Mouse (Mus musculus) liver, embryonic 14.5 days (tissue): Measurements from ENCODE around the gene Ralgps2. TPM values are rescaled to one million over a fixed set of nuclear protein-coding genes. Genes with fewer than 3 reads are reported as not detected.

Experiments
- ATAC-seq: fragments of 200-750 bp; cut with Nextera tagmentation; 2 replicates; pipeline ENCODE4 v1.8.0; 2017; ENCODE audit warnings: moderate number of reproducible peaks, mild to moderate bottlenecking, moderate library complexity; ENCODE audit not compliant: insufficient read depth
- DNase-seq, 3 experiments: peaks; one replicate each; pipeline ENCODE4 v3.0.0-alpha.2; 2012 to 2013; ENCODE audit warnings: low read depth in 3 of 3, low spot score in 3 of 3
- H3K27ac ChIP-seq: fragments of 300-500 bp; sonication (generic); 2 replicates; pipeline ENCODE4 v1.5.1; 2014; ENCODE audit warnings: moderate library complexity, mild to moderate bottlenecking, control low read depth, inconsistent platforms
- H3K27me3 ChIP-seq: fragments of 300-500 bp; sonication (generic); 2 replicates; pipeline ENCODE4 v1.6.1; 2014; ENCODE audit warnings: mild to moderate bottlenecking, low read length, moderate library complexity; ENCODE audit not compliant: control insufficient read depth, insufficient read depth
- H3K36me3 ChIP-seq: fragments of 300-500 bp; sonication (generic); replicated peaks from 2 replicates; pipeline ENCODE4 v1.6.1; 2014; ENCODE audit warnings: low read depth; ENCODE audit not compliant: control insufficient read depth, insufficient read depth
- H3K4me1 ChIP-seq, 2 experiments: fragments of 200-500 bp in 1 of 2; fragments of 300-500 bp in 1 of 2; sonication (generic) in 1 of 2; replicated peaks; 2 replicates each; pipeline ENCODE4 v1.6.1; 2012 to 2014; ENCODE audit warnings: antibody characterized with exemption in 1 of 2, inconsistent platforms in 1 of 2, low read length in 1 of 2; ENCODE audit not compliant: control insufficient read depth in 2 of 2, insufficient read depth in 2 of 2
- H3K4me2 ChIP-seq: fragments of 300-500 bp; sonication (generic); 2 replicates; pipeline ENCODE4 v1.6.1; 2014; ENCODE audit warnings: low read depth, mild to moderate bottlenecking, control low read depth, moderate library complexity
- H3K4me3 ChIP-seq, 2 experiments: fragments of 200-500 bp in 1 of 2; fragments of 300-500 bp in 1 of 2; sonication (generic) in 1 of 2; 2 replicates each; pipeline ENCODE4 v1.5.1; 2012 to 2014; ENCODE audit warnings: low read depth in 2 of 2, low read length in 2 of 2, mild to moderate bottlenecking in 2 of 2, control low read depth in 1 of 2, inconsistent platforms in 1 of 2, moderate library complexity in 1 of 2; ENCODE audit not compliant: insufficient read depth in 1 of 2
- H3K9ac ChIP-seq: fragments of 300-500 bp; sonication (generic); replicated peaks from 2 replicates; pipeline ENCODE4 v1.6.1; 2014; ENCODE audit warnings: mild to moderate bottlenecking, control low read depth, moderate library complexity
- H3K9me3 ChIP-seq: fragments of 300-500 bp; sonication (generic); 2 replicates; pipeline ENCODE4 v1.6.1; 2016; ENCODE audit warnings: low read length, mixed read lengths; ENCODE audit not compliant: control insufficient read depth
- CTCF ChIP-seq: IDR thresholded peaks from 2 replicates; pipeline ENCODE4 v1.5.1; 2016; ENCODE audit warnings: antibody characterized with exemption, low read depth, control low read depth
- EP300 ChIP-seq: IDR thresholded peaks from 2 replicates; pipeline ENCODE4 v1.6.1; 2016; ENCODE audit warnings: antibody characterized with exemption, low read depth
- WGBS: fragments of 180-500 bp; shearing (Covaris S2); extraction: QIAGEN DNeasy Blood & Tissue Kit; methylation state at CpG from one replicate; pipeline ENCODE4 v1.1.7; 2014; ENCODE audit not compliant: insufficient replicate concordance; 5-methylcytosine and 5-hydroxymethylcytosine counted together
- polyA plus RNA-seq, 2 experiments: library from polyadenylated mRNA; depleted of rRNA in 1 of 2; stranded (reverse) in 1 of 2; unstranded in 1 of 2; fragments of >200 nt; fragmentation: Nextera tagmentation in 1 of 2; extraction: Ambion mirVana in 1 of 2; gene quantifications; 2 replicates each; pipeline versions ENCODE4 v1.2.1 to v1.2.3; 2012 to 2014

Ralgps2 gene
- polyA plus RNA-seq, 2 experiments = 3.2 to 12.8 TPM

- H3K9ac ChIP-seq = no peak overlapping the region
- DNase-seq (no peak), ATAC-seq (no peak)
- no peak overlapping the region for H3K4me2 ChIP-seq
- no peak overlapping the region for H3K4me3 ChIP-seq
- no peaks in the 10 kb centered on the region for H3K9me3 ChIP-seq
- no peaks in the 10 kb centered on the region for H3K27me3 ChIP-seq
- no peaks in the 10 kb centered on the region for H3K4me1 ChIP-seq
- WGBS = 76% methylated on average over 4 of the region's 4 CpGs
- no peaks in the 10 kb centered on the region; the same call in 1 of the 2 replicates for H3K36me3 ChIP-seq
- TF ChIP-seq EP300 (no peak), CTCF (peak; percentile 34)
- H3K27ac ChIP-seq = no peak overlapping the region
Observed at GRCm38 (mm10) chr1:156891561-156891960, 47.9 kb downstream of the Ralgps2 start.

DNA sequence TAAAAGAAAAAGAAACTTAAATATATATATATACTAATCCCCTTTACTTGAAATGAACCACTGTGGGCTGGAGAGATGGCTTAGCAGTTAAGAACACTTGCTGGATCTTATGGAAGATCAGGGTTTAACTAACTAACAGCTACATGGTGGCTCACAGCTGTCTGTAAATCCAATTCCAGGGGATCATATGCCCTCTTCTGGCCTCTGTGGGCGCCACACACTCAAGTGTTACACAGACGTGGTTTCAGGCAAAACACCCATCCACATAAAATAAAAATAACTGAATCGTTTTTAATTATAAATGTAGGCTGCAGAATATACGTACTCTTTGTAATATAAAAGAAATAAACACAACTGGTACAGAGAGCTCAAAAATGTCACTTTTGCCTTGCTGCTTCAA is 50.6 kb downstream of the Ralgps2 start:
- no peak overlapping the region for H3K4me3 ChIP-seq
- no peak overlapping the region for H3K4me2 ChIP-seq
- H3K9ac ChIP-seq = no peak overlapping the region
- ATAC-seq (no peak), DNase-seq (no peak)
- WGBS = 68% methylated on average over 4 of the region's 4 CpGs
- H3K4me1 ChIP-seq = no peaks in the 10 kb centered on the region
- H3K27me3 ChIP-seq = no peaks in the 10 kb centered on the region
- H3K36me3 ChIP-seq = no peaks in the 10 kb centered on the region; the same call in 1 of the 2 replicates
- TF ChIP-seq CTCF = no peak
- no peak for TF ChIP-seq EP300
- H3K27ac ChIP-seq = no peak overlapping the region
- no peaks in the 10 kb centered on the region for H3K9me3 ChIP-seq

GRCm38 (mm10) chr1:156885879-156886278 is 53.5 kb downstream of the Ralgps2 start:
- no peak for DNase-seq
- WGBS = 74% methylated on average over 2 of the region's 2 CpGs
- TF ChIP-seq CTCF = no peak
- no peak for TF ChIP-seq EP300

DNA sequence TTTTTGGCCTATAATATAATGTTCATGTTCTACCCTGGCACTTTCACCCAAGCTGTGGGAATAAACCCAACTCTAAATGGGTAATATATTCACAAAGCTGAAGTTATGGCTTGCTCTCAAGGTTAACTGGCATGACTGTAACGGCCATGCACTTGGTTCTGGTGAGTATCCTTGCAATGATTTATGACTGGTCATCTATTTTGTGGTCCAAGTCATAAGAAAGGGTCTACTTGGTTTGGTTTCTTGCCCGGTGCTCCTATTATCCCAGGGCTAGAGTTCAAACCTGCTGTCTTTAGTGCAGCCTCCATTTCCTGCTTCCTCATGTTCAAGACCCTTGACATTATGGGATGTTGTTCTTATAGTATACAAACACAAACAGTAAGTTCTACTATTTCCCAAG is 54.6 kb downstream of the Ralgps2 start:
- H3K27ac ChIP-seq = no peak overlapping the region
- no peak overlapping the region for H3K4me3 ChIP-seq
- H3K36me3 ChIP-seq = no peaks in the 10 kb centered on the region; the same call in 1 of the 2 replicates
- no peak for ATAC-seq
- no peak overlapping the region for H3K9ac ChIP-seq
- H3K9me3 ChIP-seq = no peaks in the 10 kb centered on the region
- no peaks in the 10 kb centered on the region for H3K27me3 ChIP-seq
- WGBS = 73% methylated on average over 2 of the region's 2 CpGs
- no peaks in the 10 kb centered on the region for H3K4me1 ChIP-seq
- no peak for DNase-seq
- no peak overlapping the region for H3K4me2 ChIP-seq
- no peak for TF ChIP-seq CTCF
- TF ChIP-seq EP300 = no peak

More at GRCm38 (mm10) chr1:156885879-156886278, 53.5 kb downstream of the Ralgps2 start:
- ATAC-seq = no peak
- Histone ChIP-seq H3K9ac (no peak overlapping the region), H3K4me2 (no peak overlapping the region), H3K36me3 (no peaks in the 10 kb centered on the region; the same call in 1 of the 2 replicates), H3K27me3 (no peaks in the 10 kb centered on the region), H3K27ac (no peak overlapping the region), H3K4me1 (no peaks in the 10 kb centered on the region), H3K9me3 (no peaks in the 10 kb centered on the region), H3K4me3 (no peak overlapping the region)

GRCm38 (mm10) chr1:156870616-156871015 is 68.8 kb downstream of the Ralgps2 start:
- WGBS = 64% methylated on average over 4 of the region's 4 CpGs
- Histone ChIP-seq H3K27me3 (no peaks in the 10 kb centered on the region), H3K9me3 (no peaks in the 10 kb centered on the region), H3K9ac (no peak overlapping the region), H3K4me2 (no peak overlapping the region), H3K27ac (no peak overlapping the region), H3K4me3 (no peak overlapping the region), H3K4me1 (no peaks in the 10 kb centered on the region), H3K36me3 (no peaks in the 10 kb centered on the region)
- DNase-seq (no peak), ATAC-seq (no peak)
- TF ChIP-seq EP300 (no peak), CTCF (no peak)
